Mouse (Mus musculus) intestine, postnatal 0 days (tissue): ENCODE measurements at regions not wholly inside any gene's neighbourhood (a gene's known extent, or its start where the extent isn't known, plus 50 kb on each side); places are given as distances from the start of the nearest gene placed in this dataset.

Experiments used
- ATAC-seq: fragments of 200-750 bp; cut with Nextera tagmentation; 2 replicates; pipeline ENCODE4 v1.8.0; 2017; ENCODE audit warnings: mild to moderate bottlenecking, moderate TSS enrichment, moderate library complexity
- H3K27ac ChIP-seq: fragments of 300-500 bp; sonication (generic); 2 replicates; pipeline ENCODE4 v1.5.1; 2014; ENCODE audit warnings: mild to moderate bottlenecking, low read depth, low read length, moderate library complexity
- H3K27me3 ChIP-seq: fragments of 300-500 bp; sonication (generic); replicated peaks from 2 replicates; pipeline ENCODE4 v1.6.1; 2014; ENCODE audit warnings: low read length, mixed read lengths; ENCODE audit not compliant: control insufficient read depth, insufficient read depth
- H3K36me3 ChIP-seq: fragments of 300-500 bp; sonication (generic); 2 replicates; pipeline ENCODE4 v1.6.1; 2014; ENCODE audit warnings: mild to moderate bottlenecking, moderate library complexity; ENCODE audit not compliant: control insufficient read depth, insufficient read depth
- H3K4me1 ChIP-seq: fragments of 300-500 bp; sonication (generic); replicated peaks from 2 replicates; pipeline ENCODE4 v1.6.1; 2014; ENCODE audit warnings: antibody characterized with exemption, low read length, mixed read lengths; ENCODE audit not compliant: control insufficient read depth, insufficient read depth
- H3K4me2 ChIP-seq: fragments of 300-500 bp; sonication (generic); replicated peaks from 2 replicates; pipeline ENCODE4 v1.6.1; 2014; ENCODE audit warnings: low read depth, mild to moderate bottlenecking, moderate library complexity
- H3K4me3 ChIP-seq: fragments of 300-500 bp; sonication (generic); 2 replicates; pipeline ENCODE4 v1.5.1; 2014; ENCODE audit warnings: low read depth, low read length
- H3K9ac ChIP-seq: fragments of 300-500 bp; sonication (generic); 2 replicates; pipeline ENCODE4 v1.6.1; 2014; ENCODE audit warnings: mild to moderate bottlenecking, low read depth, low read length
- H3K9me3 ChIP-seq: fragments of 300-500 bp; sonication (generic); 2 replicates; pipeline ENCODE4 v1.6.1; 2016; ENCODE audit warnings: mixed run types; ENCODE audit not compliant: control insufficient read depth
- CTCF ChIP-seq: sonication (generic); IDR thresholded peaks from 2 replicates; pipeline ENCODE4 v1.5.1; 2016; ENCODE audit warnings: low read depth, mild to moderate bottlenecking, control low read depth, antibody characterized with exemption, moderate library complexity
- WGBS: fragments of 180-500 bp; shearing (Covaris S2); extraction: QIAGEN DNeasy Blood & Tissue Kit; methylation state at CpG from one replicate; pipeline ENCODE4 v1.1.7; 2014; 5-methylcytosine and 5-hydroxymethylcytosine counted together

- no peak overlapping the region for H3K4me3 ChIP-seq
- H3K27me3 ChIP-seq, result no peaks in the 10 kb centered on the region
- H3K9ac ChIP-seq, result no peak overlapping the region
- no peaks in the 10 kb centered on the region for H3K36me3 ChIP-seq
- peak; percentile 36; the same call in 1 of the 2 replicates for ATAC-seq
- no peaks in the 10 kb centered on the region for H3K9me3 ChIP-seq
- no peak overlapping the region for H3K4me2 ChIP-seq
- no peak overlapping the region for H3K27ac ChIP-seq
- no peak for TF ChIP-seq CTCF
- 43% methylated on average over 4 of the region's 4 CpGs for WGBS
- H3K4me1 ChIP-seq, result no peaks in the 10 kb centered on the region
Measured at GRCm38 (mm10) chr13:45130516-45131249, 52.2 kb downstream of the Gm9817 start.

GRCm38 (mm10) chr13:45140616-45141015 lies 62.1 kb downstream of the Gm9817 start:
- Histone ChIP-seq H3K4me2 (no peak overlapping the region), H3K4me1 (no peaks in the 10 kb centered on the region), H3K27ac (no peak overlapping the region), H3K4me3 (no peak overlapping the region), H3K9ac (no peak overlapping the region), H3K9me3 (no peaks in the 10 kb centered on the region), H3K36me3 (no peaks in the 10 kb centered on the region), H3K27me3 (no peaks in the 10 kb centered on the region)
- TF ChIP-seq CTCF, result no peak
- 78% methylated on average over 2 of the region's 2 CpGs for WGBS
- ATAC-seq, result no peak

GRCm38 (mm10) chr13:45145129-45145528 lies 66.6 kb downstream of the Gm9817 start:
- H3K27ac ChIP-seq, result no peak overlapping the region
- no peaks in the 10 kb centered on the region for H3K9me3 ChIP-seq
- H3K4me2 ChIP-seq, result no peak overlapping the region
- H3K4me3 ChIP-seq, result no peak overlapping the region
- H3K27me3 ChIP-seq, result no peaks in the 10 kb centered on the region
- no peaks in the 10 kb centered on the region for H3K36me3 ChIP-seq
- ATAC-seq, result no peak
- no peak for TF ChIP-seq CTCF
- 80% methylated on average over 6 of the region's 6 CpGs for WGBS
- no peak overlapping the region for H3K9ac ChIP-seq
- H3K4me1 ChIP-seq, result no peaks in the 10 kb centered on the region

GRCm38 (mm10) chr13:45156223-45156622 lies 77.7 kb downstream of the Gm9817 start:
- Histone ChIP-seq H3K4me3 (no peak overlapping the region), H3K4me2 (no peak overlapping the region), H3K9me3 (no peaks in the 10 kb centered on the region), H3K36me3 (no peaks in the 10 kb centered on the region), H3K4me1 (no peaks in the 10 kb centered on the region), H3K27me3 (no peaks in the 10 kb centered on the region), H3K27ac (no peak overlapping the region), H3K9ac (no peak overlapping the region)
- peak; percentile 63 for TF ChIP-seq CTCF
- WGBS, result 83% methylated on average over 3 of the region's 3 CpGs
- ATAC-seq, result no peak

DNA sequence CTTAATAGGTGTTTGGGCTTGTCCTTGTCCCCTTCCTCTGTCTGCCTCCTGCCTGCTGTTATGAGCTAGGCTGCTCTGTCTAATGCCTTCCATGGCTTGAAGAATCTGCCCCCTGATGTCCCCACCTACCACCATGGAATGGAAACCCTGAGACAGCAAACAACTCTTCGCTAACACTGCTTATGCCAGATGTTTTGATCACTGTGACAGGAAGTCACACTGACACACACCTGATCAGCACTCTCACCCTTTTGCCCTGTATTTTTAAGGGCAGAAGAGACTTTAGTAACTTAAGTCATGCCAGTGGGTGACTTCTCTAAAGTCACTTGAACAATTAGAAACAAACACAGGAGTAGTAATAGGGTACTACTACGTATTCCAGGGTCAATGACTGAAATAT lies 78.5 kb downstream of the Gm9817 start:
- Histone ChIP-seq H3K36me3 (no peaks in the 10 kb centered on the region), H3K9ac (no peak overlapping the region), H3K4me1 (no peaks in the 10 kb centered on the region), H3K4me2 (no peak overlapping the region), H3K4me3 (no peak overlapping the region), H3K27me3 (no peaks in the 10 kb centered on the region), H3K27ac (no peak overlapping the region), H3K9me3 (no peaks in the 10 kb centered on the region)
- ATAC-seq, result no peak
- WGBS, result 75% methylated on average over 2 of the region's 2 CpGs
- no peak for TF ChIP-seq CTCF

DNA sequence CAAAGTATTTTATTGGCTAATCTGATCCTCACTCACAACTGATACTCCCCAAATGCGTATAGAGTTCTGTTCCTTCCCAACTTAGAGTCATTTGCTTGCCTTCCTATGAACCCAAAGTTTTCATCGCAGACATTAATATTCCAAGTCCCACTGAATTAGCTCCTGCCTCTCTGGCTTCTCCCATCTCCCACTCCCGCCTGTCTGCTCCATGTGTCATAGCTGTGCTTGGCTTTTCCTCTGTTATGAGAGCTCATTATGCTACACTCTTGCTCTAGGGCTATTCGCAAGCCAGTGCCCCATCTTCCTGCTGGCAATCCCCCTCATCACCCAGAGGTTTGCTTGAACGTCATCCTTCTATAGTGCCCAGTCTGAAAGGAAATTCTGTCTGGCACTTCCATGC lies 81.8 kb downstream of the Gm9817 start:
- Histone ChIP-seq H3K27me3 (no peaks in the 10 kb centered on the region), H3K4me3 (no peak overlapping the region), H3K4me2 (no peak overlapping the region), H3K4me1 (no peaks in the 10 kb centered on the region), H3K9me3 (no peaks in the 10 kb centered on the region), H3K9ac (no peak overlapping the region), H3K27ac (no peak overlapping the region), H3K36me3 (no peaks in the 10 kb centered on the region)
- no peak for ATAC-seq
- TF ChIP-seq CTCF, result no peak
- 86% methylated on average over 5 of the region's 5 CpGs for WGBS
